Mouse (Mus musculus) embryonic facial prominence, embryonic 12.5 days (tissue): ENCODE measurements around the gene Ppp2ca. TPM values are rescaled to one million over a fixed set of nuclear protein-coding genes. Genes with fewer than 3 reads are reported as not detected.
"Not testable (repeated sequence)": the region's sequence is repeated elsewhere in the genome, so short reads cannot be mapped to it uniquely, and the experiment has no call there.

Source experiments
- ATAC-seq: fragments of 200-750 bp; cut with Nextera tagmentation; 2 replicates; pipeline ENCODE4 v1.8.0; 2017; ENCODE audit not compliant: insufficient number of reproducible peaks, insufficient read depth, low FRiP score, low TSS enrichment
- H3K27ac ChIP-seq: fragments of 300-500 bp; sonication (generic); 2 replicates; pipeline ENCODE4 v1.5.1; 2016; ENCODE audit warnings: mild to moderate bottlenecking
- H3K27me3 ChIP-seq: fragments of 300-500 bp; sonication (generic); 2 replicates; pipeline ENCODE4 v1.6.1; 2016; ENCODE audit warnings: mild to moderate bottlenecking, moderate library complexity
- H3K36me3 ChIP-seq: fragments of 300-500 bp; sonication (generic); 2 replicates; pipeline ENCODE4 v1.6.1; 2016; ENCODE audit warnings: mild to moderate bottlenecking
- H3K4me1 ChIP-seq: fragments of 300-500 bp; sonication (generic); 2 replicates; pipeline ENCODE4 v1.6.1; 2016
- H3K4me2 ChIP-seq: fragments of 300-500 bp; sonication (generic); replicated peaks from 2 replicates; pipeline ENCODE4 v1.6.1; 2016; ENCODE audit warnings: mild to moderate bottlenecking, moderate library complexity
- H3K4me3 ChIP-seq: fragments of 300-500 bp; sonication (generic); 2 replicates; pipeline ENCODE4 v1.5.1; 2016; ENCODE audit warnings: mild to moderate bottlenecking
- H3K9ac ChIP-seq: fragments of 300-500 bp; sonication (generic); 2 replicates; pipeline ENCODE4 v1.6.1; 2016; ENCODE audit warnings: mild to moderate bottlenecking, moderate library complexity
- H3K9me3 ChIP-seq: fragments of 300-500 bp; sonication (generic); 2 replicates; pipeline ENCODE4 v1.6.1; 2016; ENCODE audit warnings: mild to moderate bottlenecking, moderate library complexity
- WGBS: fragments of 180-500 bp; shearing (Covaris S2); methylation state at CpG from one replicate; pipeline ENCODE4 v1.1.7; 2016; 5-methylcytosine and 5-hydroxymethylcytosine counted together
- polyA plus RNA-seq: library from polyadenylated mRNA; unstranded; fragments of >200 nt; fragmentation: Nextera tagmentation; extraction: Ambion mirVana; gene quantifications from 2 replicates; pipeline ENCODE4 v1.2.1, GENCODE M21; 2016

Ppp2ca gene
- polyA plus RNA-seq, 1 experiment from 2014 or later: 108 TPM

DNA sequence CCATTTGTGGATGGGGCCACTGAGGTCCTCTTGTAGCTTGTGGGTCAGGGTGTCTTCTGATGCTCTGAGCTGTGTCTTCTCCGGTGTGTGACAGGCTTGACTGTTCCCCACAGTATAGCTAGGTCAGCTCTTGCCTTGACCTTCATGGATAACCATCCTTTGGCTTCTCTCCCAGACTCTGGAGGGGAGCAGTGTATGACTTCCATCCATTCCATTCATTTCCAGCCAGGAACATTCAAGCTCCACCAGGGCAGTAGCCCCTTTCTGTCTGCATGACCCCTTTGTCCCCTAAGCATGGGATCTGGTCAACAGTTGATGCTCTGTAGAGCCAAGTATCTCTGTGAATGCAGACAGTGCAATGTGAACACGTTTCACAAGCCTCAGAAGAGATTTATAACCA lies 885 bp upstream of the Ppp2ca start:
- Histone ChIP-seq H3K4me1 (peaks cover 17% of the 10 kb centered on the region), H3K36me3 (no peaks in the 10 kb centered on the region), H3K27me3 (no peaks in the 10 kb centered on the region), H3K4me3 (peak overlapping the region; percentile 98; the same call in 1 of the 2 replicates), H3K9ac (0 out of 2 replicates have a peak overlapping the region, but pooled peaks have one; percentile 58), H3K4me2 (peak overlapping the region; percentile 83), H3K9me3 (no peaks in the 10 kb centered on the region), H3K27ac (no peak overlapping the region)
- ATAC-seq: no peak
- WGBS: 84% methylated on average over 2 of the region's 2 CpGs

DNA sequence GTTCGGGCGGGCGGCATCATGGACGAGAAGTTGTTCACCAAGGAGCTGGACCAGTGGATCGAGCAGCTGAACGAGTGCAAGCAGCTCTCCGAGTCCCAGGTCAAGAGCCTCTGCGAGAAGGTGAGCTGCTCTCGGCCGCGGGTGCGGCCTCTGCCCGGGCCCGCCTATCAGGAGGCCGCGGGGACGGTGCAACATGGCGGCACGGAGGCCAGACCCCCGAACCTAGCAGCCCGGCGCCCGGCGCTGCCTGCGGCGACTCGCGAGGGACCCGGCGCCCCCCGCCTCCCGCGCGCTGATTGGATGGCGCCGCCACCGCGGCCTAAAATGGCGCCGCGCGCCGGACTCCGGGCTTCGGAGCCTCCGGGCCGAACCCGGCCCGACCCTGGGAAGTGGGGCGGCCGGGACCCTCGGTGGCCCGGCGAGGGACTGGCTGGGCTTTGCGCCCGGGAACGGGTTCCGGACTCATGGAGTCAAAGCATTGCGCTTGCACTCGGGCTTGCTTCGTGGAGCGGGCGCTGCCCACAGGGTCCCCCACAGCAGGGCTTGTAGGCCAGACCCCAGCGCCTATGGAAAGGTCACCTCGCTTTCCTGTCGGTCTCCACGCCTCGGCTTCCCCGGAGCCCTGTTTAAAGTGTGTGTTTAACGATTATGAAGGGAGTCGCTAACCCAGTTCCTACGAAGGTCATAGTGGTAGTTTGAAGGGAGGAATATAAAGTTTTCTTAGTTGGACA lies 715 bp downstream of the Ppp2ca start:
- WGBS: under 1% methylated on average over 69 of the region's 72 CpGs
- H3K36me3 ChIP-seq: no peaks in the 10 kb centered on the region
- ATAC-seq: peak; percentile 80
- peaks cover 17% of the 10 kb centered on the region for H3K4me1 ChIP-seq
- H3K27ac ChIP-seq: peak overlapping the region; percentile 100
- H3K9ac ChIP-seq: peak overlapping the region; percentile 99
- H3K4me2 ChIP-seq: peak overlapping the region; percentile 83
- peak overlapping the region; percentile 98 for H3K4me3 ChIP-seq
- H3K9me3 ChIP-seq: no peaks in the 10 kb centered on the region
- no peaks in the 10 kb centered on the region for H3K27me3 ChIP-seq

DNA sequence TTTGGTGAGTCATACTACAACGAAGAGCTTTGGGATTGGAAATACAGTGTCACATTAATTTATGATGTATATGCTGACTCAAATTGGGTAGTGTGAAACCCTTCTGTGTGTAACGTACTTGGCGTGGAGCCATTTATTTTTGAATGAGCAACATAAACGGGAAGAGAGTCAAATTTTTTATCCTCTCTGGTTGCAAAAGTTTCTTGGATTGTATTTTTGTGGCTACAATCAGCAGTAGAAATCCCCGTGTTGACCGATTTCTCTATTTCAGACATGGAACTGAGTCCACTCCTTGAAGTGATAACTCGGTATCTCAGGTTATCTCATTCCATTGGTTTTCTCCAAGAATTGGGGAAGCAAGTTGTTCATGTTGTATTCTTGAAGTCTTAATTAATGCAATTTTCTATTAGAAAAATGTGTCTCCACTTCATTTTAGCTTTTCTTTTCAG lies 1.3 kb downstream of the Ppp2ca start:
- Histone ChIP-seq H3K4me3 (peak overlapping the region; percentile 98), H3K9ac (peak overlapping the region; percentile 99), H3K27me3 (no peaks in the 10 kb centered on the region), H3K27ac (no peak overlapping the region), H3K4me1 (peaks cover 17% of the 10 kb centered on the region), H3K36me3 (no peaks in the 10 kb centered on the region), H3K9me3 (no peaks in the 10 kb centered on the region), H3K4me2 (peak overlapping the region; percentile 83)
- 7% methylated on average over 7 of the region's 7 CpGs for WGBS
- no peak for ATAC-seq

DNA sequence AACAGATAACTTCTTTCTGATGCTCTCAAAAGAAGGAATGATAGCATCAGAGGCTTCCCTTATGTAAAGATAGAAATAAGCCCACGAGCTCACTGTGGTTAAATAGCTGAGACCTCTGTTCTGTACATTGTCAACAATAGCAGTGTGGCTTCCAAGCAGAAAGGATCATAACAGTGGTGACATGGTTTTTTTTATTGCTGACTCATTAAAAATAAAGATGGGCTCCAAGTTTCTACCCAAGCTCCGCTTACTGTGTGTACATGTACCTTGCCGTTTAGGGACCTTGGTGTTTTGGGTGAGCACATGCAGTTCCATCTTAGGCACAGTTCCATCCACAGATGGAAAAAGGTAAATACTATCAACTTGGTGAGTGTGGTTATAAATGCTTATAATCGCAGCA lies 4.5 kb downstream of the Ppp2ca start:
- H3K9me3 ChIP-seq: no peaks in the 10 kb centered on the region

DNA sequence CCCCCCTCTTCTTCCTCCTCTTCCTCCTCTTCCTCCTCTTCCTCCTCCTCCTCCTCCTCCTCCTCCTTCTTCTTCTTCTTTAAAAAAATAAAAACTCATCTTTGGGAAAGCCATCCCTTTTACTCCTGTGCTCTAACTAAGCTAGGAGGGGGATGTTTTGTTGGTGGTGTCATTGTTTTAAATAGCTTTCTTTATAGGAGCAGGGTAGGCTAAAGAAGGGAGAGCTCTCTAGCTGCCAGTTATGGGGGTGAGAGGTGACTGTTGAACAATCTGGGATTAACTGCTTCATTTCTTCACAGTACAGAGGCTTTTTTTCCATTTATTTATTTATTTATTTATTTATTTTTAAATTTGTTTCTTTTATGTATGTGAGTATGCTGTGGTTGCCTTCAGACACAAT lies 7.0 kb downstream of the Ppp2ca start:
- Histone ChIP-seq H3K9ac (no peak overlapping the region), H3K27me3 (no peaks in the 10 kb centered on the region), H3K4me1 (peaks cover 14% of the 10 kb centered on the region), H3K27ac (no peak overlapping the region), H3K9me3 (no peaks in the 10 kb centered on the region), H3K4me3 (no peak overlapping the region), H3K4me2 (no peak overlapping the region), H3K36me3 (no peaks in the 10 kb centered on the region)
- no peak for ATAC-seq

More for the DNA sequence above, 4.5 kb downstream of the Ppp2ca start:
- H3K4me3 ChIP-seq: no peak overlapping the region
- no peak overlapping the region for H3K9ac ChIP-seq
- H3K36me3 ChIP-seq: no peaks in the 10 kb centered on the region
- peaks cover 17% of the 10 kb centered on the region for H3K4me1 ChIP-seq
- H3K4me2 ChIP-seq: no peak overlapping the region
- no peak for ATAC-seq
- no peak overlapping the region for H3K27ac ChIP-seq
- H3K27me3 ChIP-seq: no peaks in the 10 kb centered on the region
- WGBS: 91% methylated on average over 4 of the region's 4 CpGs

DNA sequence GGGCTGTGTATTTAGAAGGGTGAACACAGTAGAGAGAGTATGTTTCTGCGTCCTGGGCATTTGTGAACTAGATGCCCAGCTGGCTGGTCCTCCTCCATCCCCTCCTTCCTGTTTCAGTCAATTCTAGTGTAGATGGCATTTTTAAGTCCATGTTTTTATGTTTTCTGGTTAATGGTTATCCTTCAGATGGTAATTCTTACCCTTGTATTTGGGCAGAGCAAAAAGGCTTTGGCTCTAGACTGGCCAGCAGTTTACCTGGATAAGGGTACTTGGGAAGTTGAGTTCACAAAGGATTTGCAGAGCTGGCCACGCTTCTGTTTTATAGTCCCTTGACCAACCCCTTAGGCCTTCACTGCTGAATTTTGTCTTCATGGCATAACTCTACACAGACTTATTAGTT lies 7.6 kb downstream of the Ppp2ca start:
- Histone ChIP-seq H3K36me3 (no peaks in the 10 kb centered on the region), H3K4me2 (no peak overlapping the region), H3K27me3 (no peaks in the 10 kb centered on the region), H3K4me3 (no peak overlapping the region), H3K9ac (no peak overlapping the region), H3K9me3 (no peaks in the 10 kb centered on the region), H3K27ac (no peak overlapping the region), H3K4me1 (peaks cover 9% of the 10 kb centered on the region)
- ATAC-seq: no peak
- 95% methylated on average over 2 of the region's 2 CpGs for WGBS

DNA sequence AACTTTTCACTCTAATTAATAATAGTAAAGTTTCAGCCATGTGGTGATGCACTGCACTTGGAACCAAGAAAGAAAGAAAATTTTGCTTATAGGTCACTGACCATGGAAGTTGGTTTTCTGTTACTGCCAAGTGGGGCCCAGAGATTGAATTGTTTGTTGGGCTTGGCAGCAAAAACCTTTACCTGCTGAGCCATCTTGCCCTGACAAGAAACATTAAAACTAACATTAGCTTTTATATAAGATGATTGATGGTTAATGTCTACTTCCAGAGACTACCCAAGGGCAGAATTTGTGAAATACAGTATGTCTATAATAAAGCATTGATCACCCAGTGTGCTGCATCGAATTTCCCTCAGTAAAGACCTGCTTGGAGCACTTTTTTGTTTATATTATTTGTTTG lies 8.0 kb downstream of the Ppp2ca start:
- no peak for ATAC-seq
- Histone ChIP-seq H3K9ac (no peak overlapping the region), H3K27ac (no peak overlapping the region), H3K27me3 (no peaks in the 10 kb centered on the region), H3K4me2 (no peak overlapping the region), H3K4me3 (no peak overlapping the region), H3K4me1 (peaks cover 5% of the 10 kb centered on the region), H3K36me3 (no peaks in the 10 kb centered on the region), H3K9me3 (no peaks in the 10 kb centered on the region)
- WGBS: 89% methylated on average over 1 of the region's 1 CpGs

DNA sequence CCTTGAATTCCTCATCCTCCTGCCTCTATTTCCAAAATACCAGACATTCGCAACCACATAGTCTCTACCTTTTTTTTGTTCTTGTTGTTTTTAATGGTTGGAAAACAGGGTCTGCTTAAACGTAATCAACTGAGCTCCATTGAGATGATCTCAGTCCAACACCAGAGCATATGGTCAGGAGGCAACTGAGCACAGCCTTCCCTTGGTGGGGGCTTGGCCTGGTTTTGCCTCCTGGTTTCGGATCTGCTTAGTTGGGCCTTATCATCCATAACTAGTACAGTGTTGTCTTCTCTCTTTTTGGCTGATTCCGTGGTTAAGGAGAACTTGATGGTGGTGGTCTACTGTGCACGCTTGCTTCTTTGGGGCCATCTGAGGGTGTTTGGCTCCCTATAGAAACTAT lies 10.3 kb downstream of the Ppp2ca start:
- Histone ChIP-seq H3K4me3 (no peak overlapping the region), H3K4me1 (no peaks in the 10 kb centered on the region), H3K27ac (no peak overlapping the region), H3K36me3 (0 out of 2 replicates have a peak, but pooled peaks cover 4% of the 10 kb centered on the region), H3K9ac (no peak overlapping the region), H3K4me2 (no peak overlapping the region), H3K27me3 (no peaks in the 10 kb centered on the region), H3K9me3 (no peaks in the 10 kb centered on the region)
- 92% methylated on average over 5 of the region's 5 CpGs for WGBS
- no peak for ATAC-seq

DNA sequence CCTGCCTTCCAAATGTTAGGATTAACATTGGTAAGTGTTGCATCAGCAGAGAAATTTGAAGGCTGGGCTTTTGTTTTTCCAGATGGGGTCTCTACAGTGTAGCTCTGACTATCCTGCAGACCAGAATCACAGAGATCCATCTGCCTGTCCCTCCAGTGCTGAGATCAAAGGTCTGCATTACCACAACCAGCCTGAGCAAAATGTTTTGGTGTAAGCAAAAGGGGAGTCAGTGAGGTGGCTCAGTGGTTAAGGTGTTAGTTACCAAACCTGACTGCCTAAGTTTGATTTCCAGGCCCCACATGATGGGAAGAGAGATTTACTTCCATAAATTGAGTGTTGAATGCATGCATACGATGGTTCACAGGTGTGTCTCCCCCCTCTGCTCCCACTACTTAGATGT lies 10.9 kb downstream of the Ppp2ca start:
- no peak overlapping the region for H3K4me3 ChIP-seq
- H3K27ac ChIP-seq: no peak overlapping the region
- no peaks in the 10 kb centered on the region for H3K9me3 ChIP-seq
- no peak overlapping the region for H3K4me2 ChIP-seq
- no peaks in the 10 kb centered on the region for H3K27me3 ChIP-seq
- no peak overlapping the region for H3K9ac ChIP-seq
- WGBS: 88% methylated on average over 1 of the region's 1 CpGs
- H3K36me3 ChIP-seq: peaks cover 8% of the 10 kb centered on the region
- ATAC-seq: no peak
- no peaks in the 10 kb centered on the region for H3K4me1 ChIP-seq

DNA sequence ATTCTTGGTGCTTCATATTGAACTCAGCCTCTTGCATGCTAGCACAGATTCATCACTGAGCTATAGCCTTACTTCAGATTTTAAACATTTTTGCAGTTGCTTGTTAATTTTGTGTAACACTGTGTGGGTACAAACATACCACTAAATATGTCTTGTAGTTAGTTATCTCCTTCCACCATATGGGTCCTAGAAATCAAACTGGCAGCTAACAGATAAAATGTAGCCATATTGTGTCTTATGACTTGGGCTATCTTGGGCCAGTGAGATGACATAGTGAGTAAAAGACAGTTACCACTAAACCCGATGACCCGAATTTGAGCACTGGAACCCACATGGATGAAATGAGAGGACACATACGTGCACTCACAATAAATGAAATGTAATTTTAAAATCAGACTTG lies 17.0 kb downstream of the Ppp2ca start:
- whole genome bisulfite sequencing: 92% methylated on average over 3 of the region's 3 CpGs
- no peak overlapping the region for H3K4me3 ChIP-seq
- ATAC-seq: no peak
- H3K9ac ChIP-seq: no peak overlapping the region
- no peaks in the 10 kb centered on the region for H3K27me3 ChIP-seq
- no peaks in the 10 kb centered on the region for H3K9me3 ChIP-seq
- no peak overlapping the region for H3K4me2 ChIP-seq
- H3K27ac ChIP-seq: no peak overlapping the region
- H3K4me1 ChIP-seq: no peaks in the 10 kb centered on the region
- peaks cover 63% of the 10 kb centered on the region for H3K36me3 ChIP-seq

DNA sequence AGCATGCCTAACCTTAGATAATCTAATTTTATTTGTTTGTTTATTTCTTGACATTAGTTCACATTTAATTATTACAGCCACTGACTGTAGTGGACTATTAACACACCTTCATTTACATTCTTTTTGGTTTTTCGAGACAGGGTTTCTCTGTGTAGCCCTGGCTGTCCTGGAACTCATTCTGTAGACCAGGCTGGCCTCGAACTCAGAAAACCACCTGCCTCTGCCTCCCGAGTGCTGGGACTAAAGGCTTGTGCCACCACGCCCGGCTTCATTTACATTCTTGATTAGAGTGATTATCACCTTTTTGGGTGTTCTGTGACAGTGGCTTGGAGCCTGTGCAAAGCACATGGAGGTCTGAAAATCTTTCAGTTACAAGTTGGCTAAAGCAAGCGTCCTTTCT lies 17.6 kb downstream of the Ppp2ca start:
- not testable (repeated sequence) for H3K27me3 ChIP-seq, H3K4me2 ChIP-seq, H3K27ac ChIP-seq, H3K9me3 ChIP-seq, H3K4me1 ChIP-seq, ATAC-seq, H3K9ac ChIP-seq, H3K4me3 ChIP-seq
- 92% methylated on average over 6 of the region's 6 CpGs for WGBS
- H3K36me3 ChIP-seq: peaks cover 67% of the 10 kb centered on the region

DNA sequence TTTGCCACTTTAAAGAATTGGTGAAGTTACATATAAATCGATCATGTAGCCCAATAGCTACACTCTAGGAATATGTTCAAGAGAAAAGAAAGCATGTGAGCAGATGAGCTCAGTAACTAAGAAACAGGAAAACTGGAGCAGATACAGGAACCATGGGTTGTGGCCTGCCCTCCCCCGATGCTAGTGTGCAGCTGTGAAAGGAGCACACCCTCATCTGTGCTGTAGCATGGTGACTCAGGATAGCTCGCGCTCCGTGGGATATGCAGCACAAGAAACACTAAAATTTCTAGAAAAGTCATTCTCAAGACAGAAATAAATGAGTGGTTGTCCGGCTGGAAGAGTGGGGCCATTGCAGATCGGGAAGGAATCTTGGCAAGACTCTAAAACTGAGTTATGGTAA lies 18.7 kb downstream of the Ppp2ca start:
- Histone ChIP-seq H3K4me2 (no peak overlapping the region), H3K9ac (no peak overlapping the region), H3K27ac (no peak overlapping the region), H3K36me3 (peaks cover 77% of the 10 kb centered on the region), H3K4me1 (no peaks in the 10 kb centered on the region), H3K4me3 (no peak overlapping the region), H3K9me3 (no peaks in the 10 kb centered on the region), H3K27me3 (no peaks in the 10 kb centered on the region)
- 97% methylated on average over 7 of the region's 7 CpGs for WGBS
- no peak for ATAC-seq
